Mouse (Mus musculus) cerebellum, adult 11-12 months (tissue): ENCODE results near the gene Smg6.

Experiments used
- DNase-seq: peaks from one replicate; pipeline ENCODE4 v3.0.0; 2022

Gene Smg6

GRCm38 (mm10) chr11:75152603-75153557 is 227.3 kb downstream of the Smg6 start:
- DNase-seq = peak; percentile 87

DNA sequence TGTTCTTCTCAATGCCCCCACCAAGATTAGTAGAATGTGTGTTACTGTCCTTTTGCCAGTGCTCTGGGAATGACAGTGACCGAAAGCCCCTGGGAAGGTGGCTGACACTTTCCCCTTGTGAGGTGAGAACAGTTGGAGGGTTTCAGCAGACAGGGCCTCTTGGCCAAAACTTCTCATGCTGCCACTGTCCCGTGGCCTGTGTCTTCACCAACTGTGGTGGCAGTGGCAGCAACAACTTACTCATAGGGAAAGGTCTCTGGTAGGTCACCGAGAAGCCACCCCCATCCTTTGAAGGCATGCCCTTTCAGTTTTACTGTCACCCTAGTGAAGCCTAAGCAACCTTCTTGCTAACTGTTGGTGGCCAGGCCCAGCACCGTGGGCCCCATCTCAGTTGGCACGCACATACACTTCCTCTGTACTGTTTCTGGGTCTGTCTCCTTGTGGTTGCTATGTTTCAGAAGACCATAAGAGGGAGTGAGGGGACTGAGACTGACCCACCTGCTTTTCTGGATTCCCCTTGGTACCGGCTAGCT is 228.5 kb downstream of the Smg6 start:
- DNase-seq = no peak

GRCm38 (mm10) chr11:75155985-75156384 is 230.4 kb downstream of the Smg6 start:
- DNase-seq = no peak

DNA sequence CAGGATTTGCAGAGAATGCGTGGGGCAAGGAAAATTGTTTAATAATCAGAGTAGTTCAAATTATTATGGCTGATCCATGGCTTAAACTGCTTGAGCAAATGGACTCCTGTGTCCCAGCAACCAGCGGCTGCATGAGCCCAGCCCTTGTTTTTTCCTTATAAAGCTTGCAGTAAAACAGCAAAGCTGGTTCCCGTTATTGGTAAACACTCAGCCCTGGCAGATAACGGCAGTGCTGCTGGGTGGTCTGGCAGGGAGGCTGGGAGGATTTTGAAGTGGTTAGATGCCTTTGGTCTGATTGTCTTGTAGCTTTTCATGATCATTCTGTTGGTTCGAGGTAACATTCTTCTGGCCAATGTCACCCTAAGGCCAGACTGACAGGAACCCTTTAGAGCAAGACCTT is 230.8 kb downstream of the Smg6 start:
- no peak for DNase-seq

- no peak for DNase-seq
These were observed 231.4 kb downstream of the Smg6 start for GRCm38 (mm10) chr11:75157037-75157436.

DNA sequence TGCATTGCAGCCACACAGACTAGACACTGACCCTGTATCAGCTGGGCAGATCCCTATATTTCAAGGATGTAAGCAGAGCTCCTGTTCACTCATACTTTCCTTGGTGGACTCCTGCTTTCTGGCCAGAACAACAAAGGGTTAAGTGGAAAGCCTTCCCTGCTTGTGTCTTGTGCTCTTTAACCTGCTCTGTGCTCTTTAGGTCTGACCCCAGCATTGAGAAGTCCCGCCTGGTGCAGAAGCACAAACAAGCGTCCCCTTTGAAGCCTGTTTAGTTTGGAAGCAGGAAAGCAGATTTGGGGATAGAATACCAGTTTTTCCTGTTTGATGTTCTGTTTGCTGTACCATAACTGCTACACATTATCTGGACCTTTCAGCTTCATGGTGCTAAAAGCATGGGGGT is 232.3 kb downstream of the Smg6 start:
- DNase-seq = no peak

DNA sequence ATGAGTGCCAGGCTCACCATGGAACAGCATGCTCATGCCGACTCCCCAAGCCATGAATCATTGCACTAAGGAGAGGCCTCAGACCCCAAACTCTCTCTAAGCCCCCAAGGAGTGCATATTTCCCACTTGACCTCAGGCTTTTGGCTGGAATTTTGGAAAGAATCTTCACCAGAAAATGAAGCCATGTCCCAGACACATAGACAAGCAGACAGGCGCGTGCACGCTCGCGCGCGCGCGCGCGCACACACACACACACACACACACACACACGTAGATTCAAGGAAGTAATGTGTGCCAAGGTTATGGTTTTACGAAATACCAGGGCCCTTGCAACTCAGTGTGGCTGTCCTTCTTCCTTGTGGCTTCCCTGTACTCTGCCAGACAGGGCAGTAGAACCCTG is 232.8 kb downstream of the Smg6 start:
- no peak for DNase-seq

DNA sequence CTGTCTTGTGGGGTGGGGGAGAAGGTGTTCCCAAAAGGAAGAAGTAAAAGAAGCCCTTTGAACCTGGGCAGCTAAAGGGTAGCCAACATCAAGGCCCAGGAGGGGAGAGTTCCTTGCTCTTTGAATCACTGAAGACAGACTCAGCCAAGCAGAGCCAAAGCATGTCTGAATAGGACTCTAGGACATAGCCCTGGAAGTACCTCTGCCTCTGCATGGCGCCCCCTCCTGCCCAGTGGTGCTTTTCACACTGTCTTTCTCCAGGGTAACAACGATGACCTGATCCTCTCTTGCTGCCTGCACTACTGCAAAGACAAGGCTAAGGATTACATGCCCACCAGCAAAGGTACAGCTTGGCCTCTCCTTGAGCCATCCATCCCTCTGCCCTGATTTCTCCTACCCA is 233.9 kb downstream of the Smg6 start:
- DNase-seq = no peak

DNA sequence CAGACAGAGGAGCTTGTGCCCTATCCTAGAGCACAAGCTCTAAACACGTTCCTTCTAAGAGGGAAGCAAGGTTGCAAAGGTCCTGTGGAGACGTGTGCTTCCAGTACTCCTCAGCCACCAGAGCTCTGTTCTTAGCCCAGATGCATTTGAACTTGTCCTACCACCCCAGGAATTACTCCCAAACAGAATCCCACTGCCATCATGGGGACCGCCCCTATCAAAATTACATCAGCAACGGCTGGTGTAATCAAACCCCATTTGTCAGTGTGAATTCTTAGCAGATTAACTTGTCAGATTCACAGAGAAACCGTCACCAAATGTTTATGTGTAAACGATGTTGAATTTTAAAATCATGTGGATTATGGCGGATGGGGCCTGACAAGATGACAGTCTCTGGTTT is 235.3 kb downstream of the Smg6 start:
- DNase-seq = no peak

DNA sequence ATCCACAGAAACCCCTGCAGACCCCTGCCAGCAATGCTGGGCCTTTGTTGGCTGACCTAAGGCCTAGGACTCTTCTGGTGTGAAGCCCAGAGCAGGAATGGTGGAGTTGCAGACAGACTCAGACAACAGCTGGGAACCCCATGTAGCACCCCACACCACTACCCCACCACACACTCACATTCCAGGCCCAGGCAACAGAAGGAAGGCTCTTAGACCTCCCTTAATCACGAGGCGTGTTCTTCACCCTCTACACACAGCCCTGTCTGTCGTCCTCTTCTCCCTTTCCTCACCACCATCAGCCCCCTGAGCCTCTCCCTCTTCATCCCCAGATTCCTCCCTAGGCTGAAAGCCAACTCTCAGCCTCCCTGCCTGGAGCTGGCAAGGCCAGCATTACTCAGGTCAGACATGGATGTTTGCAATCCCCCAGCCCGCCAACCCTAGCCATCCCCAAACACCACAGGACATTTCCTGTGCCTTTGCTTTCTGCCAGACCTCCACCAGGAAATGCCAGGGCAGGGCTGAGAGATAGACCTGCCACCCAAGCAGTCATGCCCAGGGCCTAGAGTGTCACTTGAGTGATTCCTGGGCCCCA is 235.9 kb downstream of the Smg6 start:
- no peak for DNase-seq

DNA sequence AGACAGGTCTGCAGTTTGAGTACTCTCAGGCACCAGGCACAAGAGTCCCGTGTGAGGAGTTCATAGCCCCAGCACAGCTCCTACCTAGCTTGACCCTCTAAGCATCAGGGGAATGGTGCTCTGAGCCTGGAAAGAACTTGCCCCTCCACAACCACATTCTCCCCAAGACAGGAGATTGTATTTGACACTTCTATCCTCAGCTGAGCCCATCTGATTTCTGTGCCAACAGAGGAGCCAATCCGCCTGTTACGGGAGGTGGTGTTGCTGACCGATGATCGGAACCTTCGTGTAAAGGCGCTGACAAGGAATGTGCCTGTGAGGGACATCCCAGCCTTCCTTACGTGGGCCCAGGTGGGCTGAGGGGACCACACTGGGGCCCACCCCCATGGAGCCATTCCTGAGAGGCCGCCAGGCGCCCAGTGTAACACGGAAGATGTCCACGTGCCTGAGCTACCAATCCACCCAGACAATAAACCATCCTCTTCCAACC is 237.0 kb downstream of the Smg6 start:
- no peak for DNase-seq

GRCm38 (mm10) chr11:75163379-75163778 is 237.8 kb downstream of the Smg6 start:
- DNase-seq = no peak

GRCm38 (mm10) chr11:75164051-75164450 is 238.4 kb downstream of the Smg6 start:
- DNase-seq = no peak

DNA sequence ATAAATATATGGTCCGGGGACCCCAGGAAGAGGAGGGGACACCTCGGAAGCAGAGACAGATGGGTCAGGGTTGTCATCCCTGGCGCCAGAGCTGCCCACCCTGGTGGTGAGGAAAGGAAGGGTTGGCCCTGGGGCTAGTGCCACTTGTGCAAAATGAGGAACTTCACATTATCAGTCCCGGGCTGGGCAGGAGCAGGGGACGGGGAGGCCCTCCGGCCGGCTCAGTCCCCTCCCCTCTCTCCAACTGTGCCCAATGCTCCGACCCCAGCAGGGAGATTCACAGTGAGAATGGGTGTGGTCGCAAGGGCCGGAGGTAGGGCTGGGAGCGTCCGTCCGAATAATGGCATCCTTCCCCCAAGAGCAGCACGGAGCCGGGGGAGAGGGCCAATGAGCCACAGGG is 239.1 kb downstream of the Smg6 start:
- DNase-seq = no peak

DNA sequence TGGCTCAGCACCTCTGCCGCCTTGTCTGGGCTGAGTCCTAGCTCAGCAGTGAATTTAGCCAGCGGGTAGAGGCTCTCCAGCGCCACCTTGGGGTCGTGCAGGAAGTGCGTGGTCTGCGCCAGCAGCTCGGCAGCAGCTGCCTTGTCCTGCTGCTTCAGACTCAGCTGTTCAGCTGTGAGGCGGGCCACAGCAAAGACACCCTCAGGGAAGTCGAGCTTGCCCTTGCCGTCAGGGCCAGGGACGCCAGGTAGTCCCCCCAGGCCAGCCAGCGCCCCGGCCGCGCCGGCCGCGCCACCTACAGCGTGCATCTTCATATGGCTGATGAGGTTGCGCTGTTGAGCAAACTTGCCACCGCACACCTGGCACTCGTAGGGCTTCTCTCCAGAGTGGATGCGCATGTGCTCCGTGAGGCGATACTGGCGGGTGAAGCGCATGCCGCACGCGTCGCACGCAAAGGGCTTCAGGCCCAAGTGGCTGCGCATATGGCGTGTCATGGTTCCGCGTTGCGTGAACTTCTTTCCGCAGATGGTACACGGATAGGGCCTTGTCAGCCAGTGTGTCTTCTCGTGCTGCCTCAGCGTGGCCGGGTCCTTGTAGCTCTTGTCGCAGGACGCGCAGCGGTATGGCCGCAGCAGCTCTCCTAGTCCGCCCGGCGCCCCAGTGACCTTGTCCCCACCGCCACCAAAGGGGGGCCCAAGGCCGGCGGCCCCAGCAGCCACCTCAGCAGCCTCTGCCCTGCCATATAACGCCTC is 240.0 kb downstream of the Smg6 start:
- peak; percentile 54 for DNase-seq

GRCm38 (mm10) chr11:75166193-75166842 is 240.7 kb downstream of the Smg6 start:
- no peak for DNase-seq

DNA sequence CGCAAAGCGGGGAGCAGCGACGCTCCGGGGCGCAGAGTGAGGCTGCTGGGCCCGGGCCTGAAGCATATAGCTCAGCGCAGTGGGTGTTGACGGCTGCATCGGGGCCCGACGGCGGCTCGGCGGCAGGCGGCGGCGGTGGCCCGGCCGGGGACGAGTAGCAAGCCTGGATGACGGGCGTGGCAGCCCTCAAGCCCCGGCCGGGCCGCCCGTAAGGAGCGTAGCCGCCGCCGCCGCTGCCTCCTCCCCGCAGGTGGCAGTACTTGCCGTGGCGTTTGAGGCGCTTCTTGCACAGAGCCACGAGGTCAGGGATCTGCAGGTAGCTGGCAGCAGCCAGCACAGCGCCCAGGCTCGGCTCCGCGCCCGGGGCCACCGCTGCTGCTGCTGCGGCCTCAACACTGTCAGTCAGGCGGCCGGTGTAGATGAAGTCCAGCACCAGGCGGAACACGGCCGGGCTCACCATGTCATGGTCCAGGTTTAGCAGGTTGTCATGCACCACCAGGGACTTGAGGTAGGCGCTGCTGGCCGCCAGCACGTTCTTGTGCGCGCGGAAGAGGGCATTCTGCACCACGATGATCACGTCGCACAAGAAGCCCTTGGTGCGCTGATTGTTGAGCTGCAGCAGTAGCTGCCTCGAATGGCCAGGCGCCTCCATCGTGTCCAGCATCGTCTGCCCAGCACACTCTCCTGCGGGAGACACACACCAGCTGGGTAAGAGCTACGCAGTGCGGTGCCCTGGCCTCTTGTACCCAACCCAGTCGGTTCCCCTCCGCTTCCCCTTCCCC is 241.4 kb downstream of the Smg6 start:
- no peak for DNase-seq

DNA sequence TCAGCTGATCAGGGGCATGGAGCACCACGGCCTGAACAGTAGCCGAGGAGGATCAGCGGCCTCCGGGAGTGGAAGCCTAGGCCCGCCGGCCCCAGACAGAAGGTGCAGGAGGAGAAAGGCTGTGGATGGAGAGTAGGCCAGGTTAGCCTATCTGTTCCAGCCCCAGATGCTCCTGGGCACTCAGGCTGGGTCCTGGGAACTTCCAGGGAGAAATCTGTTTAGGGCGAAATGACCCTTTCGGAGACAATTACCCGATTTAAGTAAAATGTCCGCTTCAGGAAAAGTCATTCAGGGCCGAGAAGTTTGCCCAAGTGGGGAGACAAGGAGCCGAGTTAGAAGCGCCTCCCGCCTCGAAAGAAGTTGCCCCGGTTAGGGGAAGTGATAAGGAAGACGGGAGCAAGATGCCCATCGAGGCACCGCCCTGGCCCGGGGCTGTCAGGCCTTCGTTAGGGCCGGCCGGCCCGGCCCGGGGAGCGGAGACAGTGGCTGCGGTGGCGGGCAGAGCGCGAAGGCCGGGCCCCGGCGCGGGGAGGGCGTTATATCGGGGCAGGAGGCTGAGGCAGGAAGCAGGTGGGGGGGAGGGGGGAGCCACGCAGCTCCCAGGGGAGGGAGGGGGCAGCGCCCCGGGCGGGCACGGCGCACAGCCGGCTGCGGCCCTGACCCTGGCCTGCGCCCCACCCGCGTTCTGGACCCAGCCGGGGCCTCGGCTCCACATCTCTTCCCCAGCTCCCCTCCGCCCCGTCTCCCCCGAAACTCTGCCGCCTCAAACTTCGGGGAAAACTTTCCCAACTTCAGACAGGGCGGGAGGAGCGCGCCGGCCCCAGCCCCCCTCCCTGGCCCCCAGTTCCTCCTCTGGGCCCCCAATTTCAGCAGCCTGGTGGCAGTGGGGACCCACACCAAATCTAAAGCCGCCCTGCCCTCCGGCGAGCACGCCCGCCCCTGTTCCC is 242.3 kb downstream of the Smg6 start:
- no peak for DNase-seq

- DNase-seq = peak; percentile 79
These were observed 243.2 kb downstream of the Smg6 start for GRCm38 (mm10) chr11:75168590-75169361.
